9 mouse cellular contexts compared by ENCODE assay signal in the genomic region with DNA sequence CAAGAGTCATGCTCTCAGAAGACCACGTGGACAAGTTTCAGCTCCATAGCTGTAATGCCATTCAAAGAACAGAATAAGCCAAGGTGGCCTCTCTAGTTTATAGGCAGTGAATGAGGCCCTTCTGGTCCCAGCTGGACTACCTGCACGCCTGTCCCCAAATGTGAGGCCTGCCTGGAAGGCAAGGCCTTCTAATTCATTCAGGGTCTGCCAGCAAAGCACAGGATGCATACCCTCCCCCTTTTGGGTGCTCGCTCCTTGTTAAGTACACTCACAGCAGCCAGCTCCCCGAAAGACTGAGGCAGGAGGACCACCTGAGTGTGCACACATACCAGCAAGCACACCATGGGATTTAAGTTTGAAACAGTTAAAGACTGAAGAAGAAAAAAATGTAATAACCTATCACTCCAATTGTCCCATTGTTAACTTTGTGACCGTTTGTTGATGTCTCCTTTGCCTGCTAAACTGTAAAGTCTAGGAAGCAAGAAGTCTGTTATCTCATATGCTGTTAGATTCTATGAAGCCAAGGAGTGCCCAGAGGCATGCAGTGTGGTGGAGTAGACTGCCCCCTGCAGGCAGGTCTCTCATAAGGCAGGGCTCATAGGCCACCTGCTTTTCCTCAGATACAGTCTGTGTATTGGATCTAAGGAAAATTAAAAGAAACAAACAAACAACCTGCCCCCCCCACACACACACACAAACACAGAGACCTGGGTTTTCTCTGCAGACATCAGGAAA. TPM values are rescaled to one million over a fixed set of nuclear protein-coding genes. Genes with fewer than 3 reads are reported as not detected.
DNase-seq lines count a peak whose midpoint lies in the region; ATAC-seq and TF ChIP-seq lines count a peak whose summit lies in the region.
"Had no signal": no experiment of that assay in that cellular context is flagged by ENCODE, and none has a peak within 500 bp of the region (broad histone marks: within the 10 kb centered on the region; RNA-seq: fewer than 3 reads in every experiment).

No protein-coding gene starts in this region.

- peak; percentile 99 for TF ChIP-seq CTCF in cerebellum, adult 2 months (IDR thresholded peaks at IDR 0.05; ENCODE audit: borderline replicate concordance, insufficient read depth, low read depth, low read length)
- TF ChIP-seq CTCF in lung, adult 2 months (IDR thresholded peaks at IDR 0.05; ENCODE audit: insufficient read depth, low read length) = peak; percentile 99

- DNase-seq in midbrain, embryonic 14.5 days = peak; percentile 92
- peak; percentile 83 to 88 for DNase-seq in cerebellum, adult 2 months
- peak; percentile 80 to 88 for DNase-seq in frontal cortex, postnatal 36 days (ENCODE audit: low spot score in 2 of 2)
- peak; percentile 83 to 90 for DNase-seq in kidney, postnatal 25 days
- DNase-seq in lung, adult 2 months = peak; percentile 78
- peak; percentile 87 for DNase-seq in right cerebral cortex, postnatal 14 days
- peak; percentile 84 for DNase-seq in urinary bladder, postnatal 25 days (ENCODE audit: low spot score)

- H3K4me2 ChIP-seq in midbrain, embryonic 14.5 days (ENCODE audit: low read length) = no peak overlapping the region
- H3K4me2 ChIP-seq in midbrain, embryonic 13.5 days (replicated peaks) = no peak overlapping the region
- H3K4me2 ChIP-seq: heart, embryonic 13.5 days had no signal

- no peak overlapping the region for H3K27ac ChIP-seq in midbrain, embryonic 14.5 days (replicated peaks; ENCODE audit: low read depth, low read length)
- no peak overlapping the region for H3K27ac ChIP-seq in midbrain, embryonic 13.5 days
- H3K27ac ChIP-seq in cerebellum, adult 2 months (ENCODE audit: insufficient read depth, low read length) = no peak overlapping the region
- H3K27ac ChIP-seq: heart, embryonic 13.5 days had no signal

- 62% methylated on average over 5 of the region's 5 CpGs for WGBS in midbrain, embryonic 14.5 days
- WGBS in midbrain, embryonic 13.5 days = 61% methylated on average over 5 of the region's 5 CpGs
- WGBS in cerebellum, adult 2 months = 56% methylated on average over 5 of the region's 5 CpGs
- WGBS in lung, adult 2 months = 62% methylated on average over 5 of the region's 5 CpGs

- no peak overlapping the region for H3K4me3 ChIP-seq in midbrain, embryonic 14.5 days (replicated peaks; ENCODE audit: low read depth, low read length)
- H3K4me3 ChIP-seq in midbrain, embryonic 13.5 days (replicated peaks) = no peak overlapping the region
- H3K4me3 ChIP-seq in cerebellum, adult 2 months (replicated peaks; ENCODE audit: insufficient read depth, low read depth, low read length) = no peak overlapping the region
- H3K4me3 ChIP-seq in lung, adult 2 months (replicated peaks; ENCODE audit: extremely low read depth, low read depth, low read length) = no peak overlapping the region
- H3K4me3 ChIP-seq: heart, embryonic 13.5 days had no signal

- no peak overlapping the region for H3K9ac ChIP-seq in midbrain, embryonic 14.5 days (replicated peaks; ENCODE audit: low read length)
- H3K9ac ChIP-seq in midbrain, embryonic 13.5 days (replicated peaks) = no peak overlapping the region
- H3K9ac ChIP-seq: heart, embryonic 13.5 days had no signal

- ATAC-seq in midbrain, embryonic 14.5 days (ENCODE audit: low FRiP score, low TSS enrichment) = no peak
- ATAC-seq in midbrain, embryonic 13.5 days = no peak

- H3K9me3 ChIP-seq in midbrain, embryonic 14.5 days (ENCODE audit: control insufficient read depth, low read length) = no peaks in the 10 kb centered on the region
- H3K9me3 ChIP-seq in midbrain, embryonic 13.5 days = no peaks in the 10 kb centered on the region
- H3K9me3 ChIP-seq: heart, embryonic 13.5 days had no signal

- no peaks in the 10 kb centered on the region for H3K36me3 ChIP-seq in midbrain, embryonic 14.5 days (ENCODE audit: control insufficient read depth, insufficient read depth, low read length)
- H3K36me3 ChIP-seq in midbrain, embryonic 13.5 days = no peaks in the 10 kb centered on the region
- H3K36me3 ChIP-seq: heart, embryonic 13.5 days had no signal

- peaks cover 12% of the 10 kb centered on the region for H3K4me1 ChIP-seq in midbrain, embryonic 14.5 days (ENCODE audit: control insufficient read depth, insufficient read depth, low read length)
- peaks cover 9% of the 10 kb centered on the region for H3K4me1 ChIP-seq in midbrain, embryonic 13.5 days (replicated peaks)
- no peaks in the 10 kb centered on the region; the same call in 1 of the 2 replicates for H3K4me1 ChIP-seq in cerebellum, adult 2 months (ENCODE audit: control insufficient read depth, insufficient read depth, low read length)
- H3K4me1 ChIP-seq in lung, adult 2 months (ENCODE audit: control insufficient read depth, insufficient read depth, low read length) = peaks cover 8% of the 10 kb centered on the region

- no peaks in the 10 kb centered on the region for H3K27me3 ChIP-seq in midbrain, embryonic 14.5 days (ENCODE audit: control insufficient read depth, insufficient read depth, low read length)
- H3K27me3 ChIP-seq in midbrain, embryonic 13.5 days = 0 out of 2 replicates have a peak, but pooled peaks cover 2% of the 10 kb centered on the region
- H3K27me3 ChIP-seq in cerebellum, adult 2 months (ENCODE audit: control insufficient read depth, insufficient read depth, low read length) = no peaks in the 10 kb centered on the region

- no peak for TF ChIP-seq POLR2A in cerebellum, adult 2 months (IDR thresholded peaks at IDR 0.05; ENCODE audit: borderline replicate concordance, insufficient read depth, low read length)
- TF ChIP-seq POLR2A in lung, adult 2 months (IDR thresholded peaks at IDR 0.05; ENCODE audit: borderline replicate concordance, extremely low read depth, low read depth, low read length) = no peak

RNA-seq across cellular contexts. Expression of a gene that starts 3.6 kb away (rescaled TPM):
- polyA plus RNA-seq in midbrain, embryonic 14.5 days (2014; fragmentation: Nextera tagmentation; extraction: Ambion mirVana) = 16.1 and 17.6 TPM in 2 replicates
- 14.8 and 15.2 TPM in 2 replicates for polyA plus RNA-seq in midbrain, embryonic 13.5 days (2015; fragmentation: Nextera tagmentation; extraction: Ambion mirVana)
- 63.3 and 74.7 TPM in 2 replicates for polyA plus RNA-seq in cerebellum, adult 2 months (2012; rRNA removed)
- 125 and 132 TPM in 2 replicates for polyA plus RNA-seq in lung, adult 2 months (2012; rRNA removed)
